ENCODE assay signal across 31 mouse cellular contexts in the genomic region with DNA sequence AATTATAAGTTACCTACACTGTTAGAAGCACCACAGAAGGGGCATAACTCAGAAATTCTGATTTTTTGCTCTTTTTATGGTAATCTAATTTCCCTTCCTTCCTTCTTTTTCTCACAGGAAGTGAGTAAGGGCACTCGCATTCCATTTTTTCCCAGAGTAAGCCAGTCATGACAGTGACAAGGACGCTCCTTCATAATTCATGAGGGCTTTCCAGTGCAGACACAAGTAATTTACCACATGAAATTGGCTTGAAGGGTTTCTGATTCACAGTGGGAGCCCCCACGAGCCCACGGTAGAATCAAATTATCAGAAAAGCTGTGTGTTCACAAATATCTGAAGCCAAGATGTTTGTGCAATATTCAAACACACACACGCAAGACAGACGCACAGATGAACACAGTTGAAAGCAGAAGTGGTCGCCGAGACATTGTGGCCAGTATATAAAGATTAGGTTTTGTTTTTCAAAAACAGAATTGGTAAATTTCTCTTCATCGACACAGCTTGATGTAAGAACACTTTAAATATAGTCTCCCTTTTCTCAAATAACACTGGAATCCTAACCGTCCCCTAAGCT. TPM values are rescaled to one million over a fixed set of nuclear protein-coding genes. Genes with fewer than 3 reads are reported as not detected.
DNase-seq lines count a peak whose midpoint lies in the region; ATAC-seq and TF ChIP-seq lines count a peak whose summit lies in the region.
"Had no signal": no experiment of that assay in that cellular context is flagged by ENCODE, and none has a peak within 500 bp of the region (broad histone marks: within the 10 kb centered on the region; RNA-seq: fewer than 3 reads in every experiment).

No protein-coding gene starts in this region.

- no peak for ATAC-seq in midbrain, embryonic 12.5 days (ENCODE audit: low FRiP score, low read depth)
- ATAC-seq in midbrain, postnatal 0 days (ENCODE audit: low FRiP score): no peak
- ATAC-seq in megakaryocyte progenitor cell, adult 5-6 weeks (replicated peaks; ENCODE audit: poor library complexity): peak; percentile 76
- ATAC-seq in forebrain, embryonic 16.5 days: no peak
- no peak for ATAC-seq in forebrain, embryonic 14.5 days
- ATAC-seq: inflammation-experienced regulatory T-cells, adult 6 months; lung, postnatal 0 days had no signal

- 72% methylated on average over 10 of the region's 10 CpGs for WGBS in midbrain, embryonic 12.5 days
- WGBS in midbrain, postnatal 0 days: 47% methylated on average over 10 of the region's 10 CpGs
- WGBS in forebrain, embryonic 16.5 days: 70% methylated on average over 10 of the region's 10 CpGs
- 76% methylated on average over 10 of the region's 10 CpGs for WGBS in forebrain, embryonic 14.5 days

- no peak for TF ChIP-seq CTCF in midbrain, postnatal 0 days (IDR thresholded peaks at IDR 0.05)
- no peak for TF ChIP-seq CTCF in brain, embryonic 14.5 days (IDR thresholded peaks at IDR 0.05; ENCODE audit: borderline replicate concordance, extremely low read depth, insufficient read depth, insufficient read length)

- peak overlapping the region; percentile 42; the same call in 1 of the 2 replicates for H3K27ac ChIP-seq in midbrain, embryonic 12.5 days (replicated peaks)
- no peak overlapping the region for H3K27ac ChIP-seq in midbrain, postnatal 0 days (ENCODE audit: low read depth, low read length)
- H3K27ac ChIP-seq in forebrain, embryonic 16.5 days (ENCODE audit: low read length): no peak overlapping the region
- no peak overlapping the region for H3K27ac ChIP-seq in forebrain, embryonic 14.5 days (ENCODE audit: low read depth, low read length)
- H3K27ac ChIP-seq: limb, embryonic 10.5 days; limb, embryonic 15.5 days; liver, embryonic 13.5 days; stomach, postnatal 0 days had no signal

- no peaks in the 10 kb centered on the region for H3K4me1 ChIP-seq in midbrain, embryonic 12.5 days
- H3K4me1 ChIP-seq in midbrain, postnatal 0 days (ENCODE audit: insufficient read depth, low read length): no peaks in the 10 kb centered on the region
- H3K4me1 ChIP-seq in forebrain, embryonic 16.5 days (replicated peaks; ENCODE audit: control insufficient read depth, insufficient read depth, low read length): no peaks in the 10 kb centered on the region
- H3K4me1 ChIP-seq in forebrain, embryonic 14.5 days (ENCODE audit: control insufficient read depth, insufficient read depth, low read length): no peaks in the 10 kb centered on the region
- H3K4me1 ChIP-seq: heart, embryonic 12.5 days; limb, embryonic 10.5 days; limb, embryonic 15.5 days; liver, embryonic 13.5 days had no signal

- no peaks in the 10 kb centered on the region for H3K9me3 ChIP-seq in midbrain, embryonic 12.5 days
- H3K9me3 ChIP-seq in midbrain, postnatal 0 days (ENCODE audit: low read length): no peaks in the 10 kb centered on the region
- no peaks in the 10 kb centered on the region for H3K9me3 ChIP-seq in forebrain, embryonic 16.5 days (ENCODE audit: control insufficient read depth, low read length)
- H3K9me3 ChIP-seq in forebrain, embryonic 14.5 days (replicated peaks; ENCODE audit: control insufficient read depth, low read length): no peaks in the 10 kb centered on the region
- H3K9me3 ChIP-seq: G1E; limb, embryonic 10.5 days; limb, embryonic 15.5 days; liver, embryonic 13.5 days had no signal

- H3K4me3 ChIP-seq in midbrain, embryonic 12.5 days: no peak overlapping the region
- H3K4me3 ChIP-seq in midbrain, postnatal 0 days (ENCODE audit: low read depth, low read length): no peak overlapping the region
- no peak overlapping the region for H3K4me3 ChIP-seq in forebrain, embryonic 16.5 days (replicated peaks; ENCODE audit: low read length)
- no peak overlapping the region for H3K4me3 ChIP-seq in forebrain, embryonic 14.5 days (ENCODE audit: low read depth, low read length)
- H3K4me3 ChIP-seq: erythroblast, embryonic 14.5 days; heart, embryonic 12.5 days; limb, embryonic 10.5 days; limb, embryonic 15.5 days; liver, embryonic 13.5 days had no signal

- peaks cover 9% of the 10 kb centered on the region; the same call in 1 of the 2 replicates for H3K36me3 ChIP-seq in midbrain, embryonic 12.5 days
- peaks cover 19% of the 10 kb centered on the region for H3K36me3 ChIP-seq in midbrain, postnatal 0 days (ENCODE audit: insufficient read depth, low read length)
- H3K36me3 ChIP-seq in forebrain, embryonic 16.5 days (ENCODE audit: control insufficient read depth, insufficient read depth): peaks cover 13% of the 10 kb centered on the region
- peaks cover 10% of the 10 kb centered on the region; the same call in 1 of the 2 replicates for H3K36me3 ChIP-seq in forebrain, embryonic 14.5 days (ENCODE audit: control insufficient read depth, insufficient read depth, low read length)
- H3K36me3 ChIP-seq: G1E had no signal

- TF ChIP-seq POLR2A in brain, embryonic 14.5 days (IDR thresholded peaks at IDR 0.05; ENCODE audit: borderline replicate concordance, extremely low read depth, insufficient read depth, insufficient read length, poor library complexity, severe bottlenecking): no peak

- H3K27me3 ChIP-seq in midbrain, embryonic 12.5 days: no peaks in the 10 kb centered on the region
- no peaks in the 10 kb centered on the region for H3K27me3 ChIP-seq in midbrain, postnatal 0 days (ENCODE audit: insufficient read depth, low read length)
- H3K27me3 ChIP-seq in forebrain, embryonic 16.5 days (replicated peaks; ENCODE audit: control insufficient read depth, insufficient read depth, low read length): no peaks in the 10 kb centered on the region
- H3K27me3 ChIP-seq in forebrain, embryonic 14.5 days (replicated peaks; ENCODE audit: control insufficient read depth, insufficient read depth, low read length): no peaks in the 10 kb centered on the region
- H3K27me3 ChIP-seq: heart, embryonic 12.5 days; limb, embryonic 15.5 days; liver, embryonic 13.5 days had no signal

- no peak for DNase-seq in midbrain, postnatal 0 days (ENCODE audit: low spot score)
- DNase-seq in A20 (ENCODE audit: low read depth, low spot score): peak; percentile 47
- DNase-seq in brain, embryonic 14.5 days (ENCODE audit: low read depth): peak; percentile 60
- DNase-seq in urinary bladder, adult 2 months (ENCODE audit: low spot score): no peak
- no peak for DNase-seq in forebrain, embryonic 14.5 days (ENCODE audit: low spot score)
- DNase-seq: adrenal gland, adult 8-10 months; cerebellum, adult 11-12 months; cerebellum, adult 9-11 months; gastrocnemius, postnatal 25 days; heart, adult 18-20 months; kidney, adult 11 months; kidney, postnatal 14 days; layer of hippocampus, adult 9-11 months; liver, embryonic 13.5 days; lung, adult 18-20 months; lung, postnatal 4 days; right cerebral cortex, postnatal 25 days; spleen, adult 18-20 months; thymus, adult 18-20 months; thymus, postnatal 4 days had no signal

- no peak overlapping the region for H3K9ac ChIP-seq in midbrain, embryonic 12.5 days (replicated peaks)
- H3K9ac ChIP-seq in midbrain, postnatal 0 days (replicated peaks; ENCODE audit: low read length, poor library complexity, severe bottlenecking): no peak overlapping the region
- no peak overlapping the region for H3K9ac ChIP-seq in forebrain, embryonic 16.5 days (replicated peaks; ENCODE audit: low read depth, low read length)
- H3K9ac ChIP-seq in forebrain, embryonic 14.5 days (ENCODE audit: low read length): no peak overlapping the region
- H3K9ac ChIP-seq: heart, embryonic 12.5 days; limb, embryonic 15.5 days; liver, embryonic 13.5 days had no signal

- H3K4me2 ChIP-seq in midbrain, embryonic 12.5 days (replicated peaks): no peak overlapping the region
- H3K4me2 ChIP-seq in midbrain, postnatal 0 days (ENCODE audit: low read depth, low read length, poor library complexity, severe bottlenecking): no peak overlapping the region
- H3K4me2 ChIP-seq in forebrain, embryonic 16.5 days (ENCODE audit: low read length): no peak overlapping the region
- no peak overlapping the region for H3K4me2 ChIP-seq in forebrain, embryonic 14.5 days (ENCODE audit: low read length)
- H3K4me2 ChIP-seq: heart, embryonic 12.5 days; limb, embryonic 15.5 days; liver, embryonic 13.5 days had no signal

RNA-seq across cellular contexts. Expression of a gene that starts 42.0 kb away (rescaled TPM):
- polyA plus RNA-seq in midbrain, embryonic 12.5 days (2016; fragmentation: Nextera tagmentation; extraction: Ambion mirVana): 320 and 325 TPM in 2 replicates
- 130 and 135 TPM in 2 replicates for total RNA-seq in midbrain, postnatal 0 days (2014; rRNA removed)
- polyA plus RNA-seq in midbrain, postnatal 0 days (2015; fragmentation: Nextera tagmentation; extraction: Ambion mirVana): 192 and 195 TPM in 2 replicates
- 122 and 144 TPM in 2 replicates for polyA plus RNA-seq in brain, embryonic 14.5 days (2012; rRNA removed)
- total RNA-seq in megakaryocyte progenitor cell, adult 5-6 weeks (2015): 221 and 234 TPM in 2 replicates
- 209 and 248 TPM in 2 replicates for total RNA-seq in megakaryocyte progenitor cell, adult 5-6 weeks (2017)
- 251 and 261 TPM in 2 replicates for polyA plus RNA-seq in forebrain, embryonic 16.5 days (2015; fragmentation: Nextera tagmentation; extraction: Ambion mirVana)
- polyA plus RNA-seq in urinary bladder, adult 2 months (2012; rRNA removed): 247 and 326 TPM in 2 replicates
- 336 and 355 TPM in 2 replicates for polyA plus RNA-seq in forebrain, embryonic 14.5 days (2014; fragmentation: Nextera tagmentation; extraction: Ambion mirVana)

Comparison
In these comparisons a context has a peak if more than half of its experiments do, and no peak if none do; other contexts are left out.
1. DNase-seq: peak in A20 (single experiment) and brain, embryonic 14.5 days (single experiment); none in midbrain, postnatal 0 days (single experiment), urinary bladder, adult 2 months (single experiment) and forebrain, embryonic 14.5 days (single experiment).